Mouse (Mus musculus): ENCODE data around the gene Plppr4.

DNA sequence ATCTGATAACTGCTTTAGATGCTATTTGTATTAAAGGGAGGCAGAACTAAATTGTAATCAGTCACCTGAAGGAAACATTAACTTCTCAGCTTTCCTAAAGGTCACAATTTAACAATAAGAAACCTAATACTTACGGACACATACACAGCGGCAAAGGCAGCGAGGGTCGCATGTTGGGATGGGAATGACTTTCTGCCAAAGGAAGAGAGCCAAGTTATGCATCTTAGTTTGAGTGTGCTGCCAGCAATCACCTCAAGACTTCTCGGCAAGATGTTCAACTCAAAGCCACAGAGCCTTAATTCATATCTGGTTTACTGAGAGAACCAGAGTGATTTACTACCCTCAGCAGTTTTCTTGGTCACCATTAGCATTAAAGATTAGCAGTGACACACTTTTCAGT, 34.1 kb downstream of the Plppr4 start:
- TF ChIP-seq POLR2A (IDR thresholded peaks at IDR 0.05; ENCODE audit: borderline replicate concordance, extremely low read depth, low read depth, low read length) (no peak), CTCF (IDR thresholded peaks at IDR 0.05; ENCODE audit: insufficient read depth, low read length) (no peak)
